In the genomic region with DNA sequence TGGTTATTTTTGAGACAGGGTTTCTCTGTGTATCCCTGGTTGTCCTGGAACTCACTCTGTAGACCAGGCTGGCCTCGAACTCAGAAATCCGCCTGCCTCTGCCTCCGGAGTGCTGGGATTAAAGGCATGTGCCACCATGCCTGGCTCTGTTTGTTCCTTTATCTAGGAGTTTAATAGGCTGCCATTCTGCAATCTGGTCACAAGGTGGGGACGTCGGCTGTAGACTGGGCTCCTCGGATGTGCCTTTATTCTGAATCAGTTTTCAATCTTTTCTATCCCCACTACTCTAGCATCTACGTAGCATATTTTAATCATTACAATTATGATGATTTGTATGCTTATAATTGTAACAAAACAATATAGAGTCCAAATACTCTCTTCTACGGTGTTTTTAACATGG, we compare ENCODE assay signal across 8 mouse cellular contexts. TPM values are rescaled to one million over a fixed set of nuclear protein-coding genes. Genes with fewer than 3 reads are reported as not detected.
DNase-seq lines count a peak whose midpoint lies in the region; ATAC-seq and TF ChIP-seq lines count a peak whose summit lies in the region.
"Not testable (repeated sequence)": the region's sequence is repeated elsewhere in the genome, so short reads cannot be mapped to it uniquely, and the experiment has no call there.

No protein-coding gene starts in this region.

- peak; percentile 72 for DNase-seq in 416B (ENCODE audit: low read depth)
- DNase-seq in ZHBTc4 (ENCODE audit: low read depth, low spot score), result peak; percentile 71
- peak; percentile 29 to 59 for DNase-seq in cerebellum, postnatal 25 days
- peak; percentile 11 to 36 for DNase-seq in frontal cortex, postnatal 36 days (ENCODE audit: low spot score in 2 of 2)
- DNase-seq in layer of hippocampus, adult 2 months (ENCODE audit: low spot score in 2 of 2), result peak; percentile 48 to 54

- not testable (repeated sequence) for H3K36me3 ChIP-seq in lung, embryonic 16.5 days (ENCODE audit: control insufficient read depth, insufficient read depth, low read length); neural tube, embryonic 14.5 days (ENCODE audit: control insufficient read depth, insufficient read depth, low read length)

- WGBS in lung, embryonic 16.5 days, result 33% methylated on average over 8 of the region's 8 CpGs
- 43% methylated on average over 8 of the region's 8 CpGs for WGBS in neural tube, embryonic 14.5 days

- not testable (repeated sequence) for H3K4me1 ChIP-seq in lung, embryonic 16.5 days (replicated peaks; ENCODE audit: control insufficient read depth, insufficient read depth, low read length); neural tube, embryonic 14.5 days (ENCODE audit: control insufficient read depth, insufficient read depth, low read length)

- not testable (repeated sequence) for H3K4me3 ChIP-seq in layer of hippocampus, adult 2 months; lung, embryonic 16.5 days (ENCODE audit: low read length); neural tube, embryonic 14.5 days (ENCODE audit: low read depth, low read length)

- H3K27me3 ChIP-seq in lung, embryonic 16.5 days (ENCODE audit: control insufficient read depth, insufficient read depth, low read depth, low read length); neural tube, embryonic 14.5 days (ENCODE audit: control insufficient read depth, insufficient read depth, low read length): not testable (repeated sequence)

- not testable (repeated sequence) for H3K9me3 ChIP-seq in lung, embryonic 16.5 days (ENCODE audit: control insufficient read depth, low read length); neural tube, embryonic 14.5 days (ENCODE audit: control insufficient read depth, low read length)

- peak; percentile 80 for TF ChIP-seq CTCF in layer of hippocampus, adult 2 months (conservative IDR thresholded peaks at IDR 0.05)

- not testable (repeated sequence) for H3K4me2 ChIP-seq in lung, embryonic 16.5 days (ENCODE audit: low read depth, low read length); neural tube, embryonic 14.5 days (ENCODE audit: low read depth, low read length)

- not testable (repeated sequence) for H3K27ac ChIP-seq in layer of hippocampus, adult 2 months; lung, embryonic 16.5 days (ENCODE audit: low read length); neural tube, embryonic 14.5 days (ENCODE audit: low read depth, low read length)

- not testable (repeated sequence) for H3K9ac ChIP-seq in lung, embryonic 16.5 days (ENCODE audit: low read length); neural tube, embryonic 14.5 days (replicated peaks; ENCODE audit: low read depth, low read length)

- ATAC-seq in inflammation-experienced regulatory T-cells, adult 6 months, result peak; percentile 67
- ATAC-seq in lung, embryonic 16.5 days (ENCODE audit: low read depth), result peak; percentile 60
- ATAC-seq in neural tube, embryonic 14.5 days (ENCODE audit: low read depth), result peak; percentile 83

RNA-seq across cellular contexts. Expression of a gene that starts 11.1 kb away (rescaled TPM):
- polyA plus RNA-seq in inflammation-experienced regulatory T-cells, adult 6 months (2017; shearing (Covaris generic)), result not detected
- total RNA-seq in layer of hippocampus, adult 2 months (2021), result 10 to 100 TPM; 48.9 to 56.3 TPM
- 11.9 and 12.9 TPM in 2 replicates for polyA plus RNA-seq in lung, embryonic 16.5 days (2015; fragmentation: Nextera tagmentation; extraction: Ambion mirVana)
- polyA plus RNA-seq in neural tube, embryonic 14.5 days (2014; fragmentation: Nextera tagmentation; extraction: Ambion mirVana), result 2.0 and 2.2 TPM in 2 replicates
